Mouse (Mus musculus) CD4-positive, CD25-positive, alpha-beta regulatory T cell, adult 4 months (primary cell): ENCODE results near the gene Vps51. TPM values are rescaled to one million over a fixed set of nuclear protein-coding genes. Genes with fewer than 3 reads are reported as not detected.
A peak's percentile ranks its signal among the peaks of the same experiment; 100 is the strongest.
"Not testable (repeated sequence)": the region's sequence is repeated elsewhere in the genome, so short reads cannot be mapped to it uniquely, and the experiment has no call there.

ENCODE experiments used
- ATAC-seq: one replicate; pipeline ENCODE4 v1.8.0; 2017
- polyA plus RNA-seq, 2 experiments: library from polyadenylated mRNA; unstranded; fragments of 100-300 nt; shearing (Covaris generic); gene quantifications; one replicate each; pipeline ENCODE4 v1.2.1; 2017

Vps51 gene
- polyA plus RNA-seq, 2 experiments from 2014 or later = 27.9 to 39.0 TPM

DNA sequence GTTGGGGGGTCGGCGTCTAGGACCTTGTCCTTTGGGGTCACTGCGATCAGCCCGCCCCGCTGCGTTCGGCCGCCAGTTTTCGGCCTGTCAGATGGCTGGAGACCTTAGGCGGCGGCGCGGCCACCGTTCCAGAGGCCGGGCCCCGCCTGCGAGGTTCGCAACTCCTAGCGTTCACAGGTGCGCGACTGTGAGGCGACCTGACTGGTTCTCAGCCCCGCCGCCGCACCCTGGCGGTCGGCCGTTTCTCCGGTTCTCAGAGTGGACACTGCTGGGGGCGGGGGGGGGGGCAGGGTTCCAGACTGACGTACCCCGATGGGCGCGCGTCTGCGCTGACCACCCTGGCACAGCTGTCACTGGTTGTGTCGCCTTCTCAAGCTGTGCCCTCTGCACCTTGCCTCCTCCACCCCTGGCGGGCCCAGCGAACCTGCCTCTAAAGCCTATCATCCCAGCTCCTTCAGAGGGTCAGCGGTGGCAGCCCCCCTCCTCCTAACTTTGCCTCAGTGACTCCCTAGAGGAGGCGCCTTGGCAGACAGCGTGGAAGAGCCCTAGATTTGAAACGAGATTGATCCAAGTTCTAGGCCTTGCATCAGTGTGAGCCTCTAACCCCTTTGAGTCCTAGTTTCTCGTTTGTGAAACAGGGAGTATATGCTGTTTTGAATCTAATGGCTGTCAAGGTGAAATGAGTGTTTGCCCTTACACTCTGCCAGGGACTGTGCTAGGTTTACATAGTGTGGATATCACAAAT, 29.7 kb downstream of the Vps51 start:
- ATAC-seq = no peak

DNA sequence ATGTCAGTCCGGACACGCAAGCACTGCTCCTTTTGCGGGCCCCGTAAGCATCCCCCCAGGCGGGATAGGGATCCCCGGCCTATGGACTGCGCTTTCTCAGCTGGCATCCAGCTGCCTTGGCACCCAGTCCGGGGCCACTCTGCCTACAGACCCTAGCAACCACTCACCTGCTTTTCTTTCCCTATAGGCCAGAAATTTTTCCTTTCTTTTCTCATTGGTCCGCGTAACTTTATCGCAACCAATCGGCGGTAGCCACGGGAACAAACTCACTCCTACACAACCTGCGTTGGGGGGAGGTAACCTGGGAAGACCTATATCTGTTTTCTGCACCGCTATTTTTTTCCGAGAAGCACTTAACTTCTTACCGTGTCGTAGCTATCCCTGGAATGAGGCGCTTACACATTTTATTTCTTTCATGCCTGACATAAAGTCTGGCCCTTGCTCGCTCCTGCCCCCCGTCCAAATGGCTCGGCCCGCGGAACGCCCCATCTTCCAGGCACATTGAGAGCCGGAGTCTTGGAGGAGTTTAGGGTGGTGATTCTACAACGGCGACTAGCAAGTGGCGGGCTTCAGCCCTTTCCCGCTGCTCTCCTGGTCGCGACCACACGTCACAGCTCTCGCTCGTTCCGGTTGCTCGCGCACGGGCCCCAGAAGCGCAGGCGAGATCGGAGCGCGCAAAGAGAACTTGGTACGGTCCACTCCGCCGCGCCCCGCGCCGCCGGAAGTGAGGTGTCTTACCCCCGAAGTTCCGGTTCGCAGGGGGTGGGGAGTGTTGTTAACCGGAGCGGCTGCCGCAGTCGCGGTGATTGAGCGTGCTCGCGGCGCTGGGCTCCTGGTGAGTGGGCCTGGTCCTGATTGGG, 30.5 kb downstream of the Vps51 start, which contains the start of gene Syvn1:
Gene Syvn1, plus strand, starts transcription at position 283 of the 860 bp plus-strand sequence.
- ATAC-seq = peak; percentile 91

DNA sequence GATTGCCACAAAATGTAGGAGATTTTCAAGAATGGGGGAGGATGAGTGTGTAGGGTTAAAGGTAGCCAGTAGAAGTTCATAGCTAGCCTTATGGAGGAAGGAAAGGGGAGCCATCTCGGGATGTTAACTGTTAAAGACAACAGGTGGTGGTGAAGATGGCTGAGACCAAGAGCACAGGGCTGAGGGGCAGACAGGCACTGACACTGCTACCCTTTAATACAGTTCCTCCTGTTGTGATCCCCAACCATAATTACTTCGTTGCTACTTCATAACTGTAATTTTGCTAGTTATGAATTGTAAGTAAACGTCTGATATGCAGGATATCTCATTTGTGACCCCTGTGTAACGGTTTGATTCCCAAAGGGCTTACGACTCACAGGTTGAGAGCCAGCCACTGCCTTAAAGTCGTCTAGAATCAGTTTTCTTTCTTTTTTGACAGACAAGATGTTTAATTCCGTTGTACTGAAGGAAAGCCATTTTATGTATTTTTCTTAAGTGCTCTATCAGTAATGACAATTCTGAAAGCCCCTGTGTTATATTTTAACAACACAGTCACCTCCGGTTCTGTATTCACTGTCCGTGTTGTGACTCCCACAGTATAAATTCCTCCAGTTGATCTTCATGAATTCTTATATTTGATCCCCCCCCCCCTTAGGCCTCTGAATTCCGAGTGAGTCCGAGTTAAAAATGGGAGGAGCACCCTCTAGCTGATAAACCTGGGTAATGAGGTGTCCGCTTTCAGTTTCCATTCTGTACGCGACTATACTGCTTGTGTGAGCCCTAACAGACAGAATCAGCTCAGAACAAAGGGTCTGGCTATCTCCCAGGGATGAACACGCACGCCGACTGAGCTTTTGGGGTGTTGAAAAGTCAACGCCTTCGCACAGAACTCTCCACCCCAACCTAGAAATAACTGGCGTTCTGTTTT, 31.4 kb downstream of the Vps51 start:
- peak; percentile 36 for ATAC-seq

DNA sequence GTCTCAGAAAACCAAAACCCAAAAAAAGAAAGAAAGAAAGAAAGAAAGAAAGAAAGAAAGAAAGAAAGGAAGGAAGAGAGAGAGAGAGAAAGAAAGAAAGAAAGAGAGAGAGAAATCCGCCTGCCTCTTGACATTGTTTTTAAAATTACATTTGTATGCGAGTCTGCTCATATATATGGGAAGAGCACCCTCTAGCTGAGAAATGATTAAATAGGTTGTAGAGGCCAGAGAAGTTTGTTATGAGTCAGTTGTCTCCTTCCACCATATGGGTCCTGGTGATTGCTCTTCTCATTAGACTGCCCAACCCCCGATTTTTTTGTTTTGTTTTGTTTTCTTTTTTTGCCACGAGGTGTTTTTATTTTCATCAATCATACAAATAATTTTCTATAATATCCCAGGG, 32.9 kb downstream of the Vps51 start:
- ATAC-seq = not testable (repeated sequence)

GRCm38 (mm10) chr19:6042293-6042692, 34.7 kb downstream of the Vps51 start:
- no peak for ATAC-seq

DNA sequence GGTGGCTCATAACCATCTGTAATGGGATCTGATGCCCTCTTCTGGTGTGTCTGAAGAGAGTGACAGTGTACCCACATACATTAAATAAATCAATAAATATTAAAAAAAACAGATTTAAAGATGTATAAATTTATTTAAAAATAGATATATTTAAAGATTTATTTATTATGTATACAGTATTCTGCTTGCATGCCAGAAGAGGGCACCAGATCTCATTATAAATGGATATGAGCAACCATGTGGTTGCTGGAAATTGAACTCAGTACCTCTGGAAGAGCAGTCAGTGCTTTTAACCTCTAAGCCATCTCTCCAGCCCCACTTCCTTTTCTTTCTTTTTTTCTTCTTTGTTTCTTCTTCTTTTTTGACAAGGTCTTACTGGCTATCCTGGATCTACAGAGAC, 37.0 kb downstream of the Vps51 start:
- no peak for ATAC-seq

GRCm38 (mm10) chr19:6038326-6038725, 38.7 kb downstream of the Vps51 start:
- ATAC-seq = no peak

DNA sequence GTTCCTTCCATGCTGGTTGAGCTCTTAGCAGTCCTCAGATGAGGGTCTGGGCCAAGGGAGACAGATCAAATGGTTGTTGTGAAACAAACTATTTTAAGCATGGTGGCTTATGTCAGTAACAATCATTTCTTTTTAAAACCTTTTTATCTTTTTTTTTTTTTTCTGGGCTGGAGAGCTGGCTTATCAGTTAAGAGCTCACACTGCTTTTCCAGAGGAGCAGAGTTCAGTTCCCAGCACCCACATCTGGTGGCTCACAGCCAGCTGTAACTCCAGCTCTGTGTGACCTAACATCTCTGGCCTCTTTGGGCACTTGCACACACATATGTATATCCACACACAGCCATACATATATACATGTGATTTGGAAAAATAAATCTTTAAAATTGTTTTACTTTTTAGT, 39.3 kb downstream of the Vps51 start:
- no peak for ATAC-seq

GRCm38 (mm10) chr19:6035966-6036585, 41.0 kb downstream of the Vps51 start:
- no peak for ATAC-seq

DNA sequence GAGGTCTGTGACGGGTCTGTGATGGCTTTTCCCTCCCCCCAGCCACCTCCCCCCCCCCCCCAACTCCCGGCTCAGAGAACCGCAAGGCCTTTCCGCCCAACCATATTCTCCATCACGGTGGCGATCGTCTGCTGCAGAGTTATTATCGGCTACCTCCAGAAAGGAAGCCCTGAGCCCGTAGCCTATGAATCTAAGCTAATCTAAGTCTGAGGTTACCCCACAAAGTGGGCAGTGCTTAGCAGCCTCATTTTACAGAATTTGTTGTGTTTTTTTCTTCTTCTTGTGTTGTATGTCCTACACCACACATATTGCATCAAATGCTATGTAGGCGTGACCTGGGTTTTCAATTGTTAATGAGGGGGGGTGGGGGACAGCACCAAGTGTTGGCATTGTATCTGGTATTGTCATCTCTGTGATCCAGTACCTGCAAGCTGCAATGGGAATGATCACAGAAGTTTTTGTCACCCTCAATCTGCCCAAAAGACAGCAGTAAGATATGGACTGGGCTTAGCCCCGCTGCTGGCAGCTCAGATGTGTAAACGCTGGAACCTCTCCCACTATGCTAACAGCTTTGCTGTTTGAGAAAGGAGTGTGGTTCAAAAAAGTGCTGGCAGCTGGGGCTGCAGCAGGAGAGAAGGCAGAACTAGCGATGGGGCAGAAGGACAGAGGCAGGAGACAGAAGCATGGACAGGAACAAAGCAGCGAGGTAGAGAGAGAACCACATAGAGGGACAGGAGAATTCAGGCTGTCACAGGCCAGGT, 46.3 kb downstream of the Vps51 start:
- ATAC-seq = no peak

DNA sequence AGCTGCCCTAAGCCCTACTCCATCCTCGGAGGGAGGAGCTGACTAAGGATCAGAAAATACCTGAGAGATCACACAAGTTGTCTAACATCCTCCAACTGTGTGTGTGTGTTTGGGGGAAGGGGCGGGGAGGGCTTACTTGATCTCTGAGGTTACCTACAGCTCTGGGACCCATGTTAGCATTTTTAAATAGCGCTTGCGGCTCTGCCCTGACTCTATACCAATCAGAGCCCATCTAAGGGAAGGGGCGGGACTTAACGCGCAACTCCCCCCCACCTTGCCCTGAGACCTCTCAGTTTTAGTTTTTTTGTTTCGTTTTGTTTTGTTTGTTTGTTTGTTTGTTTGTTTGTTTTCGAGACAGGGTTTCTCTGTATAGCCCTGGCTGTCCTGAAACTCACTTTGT, 47.6 kb downstream of the Vps51 start:
- ATAC-seq = no peak

DNA sequence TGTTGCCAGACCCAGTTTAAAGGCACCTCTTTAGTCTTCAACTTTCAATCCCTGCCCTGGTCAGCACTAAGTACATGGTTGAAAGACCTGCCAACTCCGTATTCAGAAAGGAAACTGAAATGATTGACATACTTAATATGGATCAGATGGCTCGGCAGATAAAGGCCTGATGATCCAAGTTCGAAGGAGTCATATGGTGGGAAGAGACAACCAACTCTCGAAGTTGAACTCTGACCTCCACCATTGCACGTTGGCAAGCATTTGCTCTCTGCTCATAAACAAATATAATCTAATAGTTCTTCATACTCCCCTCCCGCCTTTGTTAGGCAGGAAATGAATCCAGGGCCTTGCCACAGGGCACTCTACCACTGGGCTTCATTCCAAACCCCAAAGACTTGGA, 48.0 kb downstream of the Vps51 start:
- ATAC-seq = no peak

DNA sequence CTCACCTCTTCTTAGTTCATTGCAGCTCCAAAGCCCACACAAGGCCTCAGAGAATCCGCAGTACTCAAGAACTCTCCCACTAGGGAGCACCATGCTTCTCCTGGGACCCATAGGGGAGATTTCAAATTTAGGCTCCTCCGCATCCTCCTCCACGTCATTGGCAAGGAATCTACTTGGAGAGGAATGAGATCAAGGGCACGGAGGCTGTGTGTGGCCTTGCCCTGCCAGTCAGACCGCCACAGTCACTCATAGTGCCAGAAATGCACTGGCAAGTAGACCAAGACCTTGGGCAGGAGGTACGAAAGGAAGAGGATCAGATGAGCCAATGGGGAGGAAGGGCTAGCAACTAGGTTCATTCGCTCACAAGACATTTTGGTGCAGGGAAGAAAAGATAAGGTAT, 53.1 kb downstream of the Vps51 start:
- ATAC-seq = no peak

- ATAC-seq = no peak
Measured at GRCm38 (mm10) chr19:6023059-6023458, 54.0 kb downstream of the Vps51 start.

GRCm38 (mm10) chr19:6020276-6020675, 56.8 kb downstream of the Vps51 start:
- ATAC-seq = no peak

GRCm38 (mm10) chr19:6018142-6019089, 58.6 kb downstream of the Vps51 start:
- peak; percentile 58 for ATAC-seq
